ENCODE assay signal across 8 mouse cellular contexts in the genomic region with DNA sequence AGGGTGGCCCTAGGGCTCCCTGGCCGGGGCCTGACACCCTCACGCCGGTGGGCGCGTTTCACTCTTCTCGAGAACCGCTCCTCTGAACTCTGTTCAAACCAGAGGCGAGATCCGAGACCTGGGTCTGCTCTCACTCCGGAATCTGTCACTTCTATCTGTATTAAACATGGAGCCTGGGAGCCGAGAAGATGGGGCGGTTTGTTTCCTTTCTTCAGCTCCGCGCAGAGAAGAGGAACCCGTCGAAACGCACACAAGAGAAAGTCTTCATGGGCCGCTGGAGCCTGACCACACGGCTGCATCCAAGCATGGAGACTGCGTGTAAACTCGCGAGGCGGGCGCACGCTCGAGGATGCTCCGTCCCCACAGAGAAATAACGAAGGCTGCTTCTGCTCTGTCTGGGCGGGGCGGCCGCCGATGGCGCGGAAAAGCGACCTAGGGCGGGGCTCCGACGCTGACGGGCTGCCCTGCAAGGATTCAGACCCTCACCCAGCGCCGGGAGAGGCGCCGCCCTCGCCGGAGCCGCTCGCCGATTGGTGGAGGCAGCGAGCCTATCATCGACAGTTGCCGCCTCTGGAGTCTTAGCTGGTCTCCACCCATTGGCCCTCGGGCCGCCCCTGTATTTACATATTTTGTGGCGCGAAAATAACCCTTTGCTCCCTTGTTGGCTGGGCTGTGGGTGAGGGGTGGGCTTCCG. TPM values are rescaled to one million over a fixed set of nuclear protein-coding genes. Genes with fewer than 3 reads are reported as not detected.
DNase-seq lines count a peak whose midpoint lies in the region; ATAC-seq and TF ChIP-seq lines count a peak whose summit lies in the region.
"Had no signal": no experiment of that assay in that cellular context is flagged by ENCODE, and none has a peak within 500 bp of the region (broad histone marks: within the 10 kb centered on the region; RNA-seq: fewer than 3 reads in every experiment).

No protein-coding gene starts in this region.

- under 1% methylated on average over 56 of the region's 56 CpGs for WGBS in forebrain, embryonic 10.5 days
- under 1% methylated on average over 56 of the region's 56 CpGs for WGBS in hindbrain, embryonic 13.5 days
- WGBS in liver, embryonic 13.5 days (ENCODE audit: insufficient replicate concordance) = under 1% methylated on average over 56 of the region's 56 CpGs

- H3K4me1 ChIP-seq in G1E (ENCODE audit: insufficient read depth, low read depth, low read length) = peaks cover 16% of the 10 kb centered on the region
- peaks cover 46% of the 10 kb centered on the region for H3K4me1 ChIP-seq in forebrain, embryonic 10.5 days
- H3K4me1 ChIP-seq in hindbrain, embryonic 13.5 days (replicated peaks) = peaks cover 13% of the 10 kb centered on the region
- peaks cover 28% of the 10 kb centered on the region for H3K4me1 ChIP-seq in liver, embryonic 13.5 days (replicated peaks)

- H3K27me3 ChIP-seq in G1E (ENCODE audit: insufficient read depth, low read length) = no peaks in the 10 kb centered on the region
- H3K27me3 ChIP-seq in forebrain, embryonic 10.5 days (ENCODE audit: poor library complexity, severe bottlenecking) = no peaks in the 10 kb centered on the region
- no peaks in the 10 kb centered on the region for H3K27me3 ChIP-seq in hindbrain, embryonic 13.5 days
- H3K27me3 ChIP-seq in liver, embryonic 13.5 days = no peaks in the 10 kb centered on the region

- TF ChIP-seq CTCF in G1E (IDR thresholded peaks at IDR 0.05; ENCODE audit: low read depth, low read length) = no peak

- peak overlapping the region; percentile 78 for H3K4me3 ChIP-seq in G1E (ENCODE audit: low read depth, low read length)
- peak overlapping the region; percentile 99 for H3K4me3 ChIP-seq in forebrain, embryonic 10.5 days
- H3K4me3 ChIP-seq in hindbrain, embryonic 13.5 days = peak overlapping the region; percentile 58
- H3K4me3 ChIP-seq in liver, embryonic 13.5 days (replicated peaks) = peak overlapping the region; percentile 78

- H3K36me3 ChIP-seq in G1E (replicated peaks) = peaks cover 4% of the 10 kb centered on the region
- no peaks in the 10 kb centered on the region for H3K36me3 ChIP-seq in forebrain, embryonic 10.5 days (replicated peaks)
- H3K36me3 ChIP-seq in hindbrain, embryonic 13.5 days = no peaks in the 10 kb centered on the region
- H3K36me3 ChIP-seq in liver, embryonic 13.5 days = no peaks in the 10 kb centered on the region

- peak overlapping the region; percentile 70 for H3K9ac ChIP-seq in hindbrain, embryonic 13.5 days
- H3K9ac ChIP-seq in liver, embryonic 13.5 days = peak overlapping the region; percentile 92

- H3K27ac ChIP-seq in forebrain, embryonic 10.5 days = peak overlapping the region; percentile 100
- peak overlapping the region; percentile 91 for H3K27ac ChIP-seq in hindbrain, embryonic 13.5 days
- peak overlapping the region; percentile 99 for H3K27ac ChIP-seq in liver, embryonic 13.5 days

- peak overlapping the region; percentile 71 for H3K4me2 ChIP-seq in hindbrain, embryonic 13.5 days
- peak overlapping the region; percentile 82 for H3K4me2 ChIP-seq in liver, embryonic 13.5 days

- H3K9me3 ChIP-seq in G1E (replicated peaks) = no peaks in the 10 kb centered on the region
- no peaks in the 10 kb centered on the region for H3K9me3 ChIP-seq in forebrain, embryonic 10.5 days
- H3K9me3 ChIP-seq in hindbrain, embryonic 13.5 days = no peaks in the 10 kb centered on the region
- no peaks in the 10 kb centered on the region for H3K9me3 ChIP-seq in liver, embryonic 13.5 days (replicated peaks)

- ATAC-seq in G1E (ENCODE audit: extremely low read depth, insufficient number of reproducible peaks, low FRiP score, poor library complexity, severe bottlenecking) = peak; percentile 72
- ATAC-seq in hindbrain, embryonic 13.5 days (ENCODE audit: low FRiP score) = peak; percentile 93
- peak; percentile 88 for ATAC-seq in liver, embryonic 13.5 days (ENCODE audit: low read depth)

- peak; percentile 87 for DNase-seq in G1E (ENCODE audit: low spot score)
- DNase-seq in adrenal gland, postnatal 4 days (ENCODE audit: low spot score in 2 of 2) = peak; percentile 75 to 86
- peak; percentile 98 for DNase-seq in forebrain, embryonic 10.5 days (ENCODE audit: extremely low spot score, low spot score)
- DNase-seq in liver, embryonic 13.5 days = peak; percentile 99
- peak; percentile 98 for DNase-seq in neural tube, embryonic 10.5 days (ENCODE audit: extremely low spot score, low spot score)
- peak; percentile 81 to 92 for DNase-seq in thymus, adult 18-20 months

RNA-seq across cellular contexts. Expression of gene Igf2bp3, which starts 3.0 kb away (rescaled TPM):
- total RNA-seq in G1E (2014; fragmentation: Nextera tagmentation) = 50.9 and 56.3 TPM in 2 replicates
- 36.1 and 41.2 TPM in 2 replicates for total RNA-seq in G1E (2017)
- polyA plus RNA-seq in G1E (2012) = 18.5 and 25.9 TPM in 2 replicates
- 10 to 100 TPM; 16.9 to 17.5 TPM for total RNA-seq in adrenal gland, postnatal 4 days (2021)
- 128 and 141 TPM in 2 replicates for polyA plus RNA-seq in forebrain, embryonic 10.5 days (2016; fragmentation: Nextera tagmentation; extraction: Ambion mirVana)
- 43.7 and 45.0 TPM in 2 replicates for polyA plus RNA-seq in hindbrain, embryonic 13.5 days (2015; fragmentation: Nextera tagmentation; extraction: Ambion mirVana)
- polyA plus RNA-seq in liver, embryonic 13.5 days (2015; fragmentation: Nextera tagmentation; extraction: Ambion mirVana) = 21.4 and 25.4 TPM in 2 replicates
- total RNA-seq: layer of hippocampus, adult 18-20 months had no signal

RNA-seq across cellular contexts. Expression of gene Tra2a, which starts 46.1 kb away (rescaled TPM):
- total RNA-seq in G1E (2014; fragmentation: Nextera tagmentation) = 174 and 194 TPM in 2 replicates
- 130 and 160 TPM in 2 replicates for total RNA-seq in G1E (2017)
- 20.8 and 35.7 TPM in 2 replicates for polyA plus RNA-seq in G1E (2012)
- 10 to 100 TPM; 58.7 to 63.1 TPM for total RNA-seq in adrenal gland, postnatal 4 days (2021)
- polyA plus RNA-seq in forebrain, embryonic 10.5 days (2016; fragmentation: Nextera tagmentation; extraction: Ambion mirVana) = 126 and 127 TPM in 2 replicates
- 133 and 143 TPM in 2 replicates for polyA plus RNA-seq in hindbrain, embryonic 13.5 days (2015; fragmentation: Nextera tagmentation; extraction: Ambion mirVana)
- 51.9 and 60.9 TPM in 2 replicates for polyA plus RNA-seq in liver, embryonic 13.5 days (2015; fragmentation: Nextera tagmentation; extraction: Ambion mirVana)

Comparison
In these comparisons a context has a peak if more than half of its experiments do, and no peak if none do; other contexts are left out.
1. Peak in every context shown above with its lines: DNase-seq, ATAC-seq, H3K4me3 ChIP-seq and H3K27ac ChIP-seq.